9 mouse cellular contexts compared by ENCODE assay signal in genomic region chr10:126986541-126986961, GRCm38 (mm10). TPM values are rescaled to one million over a fixed set of nuclear protein-coding genes. Genes with fewer than 3 reads are reported as not detected.
A peak's percentile ranks its signal among the peaks of the same experiment; 100 is the strongest.
DNase-seq lines count a peak whose midpoint lies in the region; ATAC-seq and TF ChIP-seq lines count a peak whose summit lies in the region.
"Had no signal": no experiment of that assay in that cellular context is flagged by ENCODE, and none has a peak within 500 bp of the region (broad histone marks: within the 10 kb centered on the region; RNA-seq: fewer than 3 reads in every experiment).

No protein-coding gene starts in this region.

- H3K27ac ChIP-seq in forebrain, embryonic 13.5 days, result peak overlapping the region; percentile 79
- peak overlapping the region; percentile 82 for H3K27ac ChIP-seq in heart, postnatal 0 days (ENCODE audit: low read depth)
- peak overlapping the region; percentile 32 for H3K27ac ChIP-seq in liver, postnatal 0 days (ENCODE audit: low read depth)
- H3K27ac ChIP-seq in olfactory bulb, adult 2 months (ENCODE audit: insufficient read depth, low read depth, low read length), result peak overlapping the region; percentile 49

- TF ChIP-seq POLR2A in olfactory bulb, adult 2 months (IDR thresholded peaks at IDR 0.05; ENCODE audit: insufficient read depth, low read depth, low read length), result no peak

- peak overlapping the region; percentile 56 for H3K9ac ChIP-seq in forebrain, embryonic 13.5 days
- no peak overlapping the region for H3K9ac ChIP-seq in heart, postnatal 0 days (replicated peaks; ENCODE audit: low read depth, low read length)
- 0 out of 2 replicates have a peak overlapping the region, but pooled peaks have one; percentile 9 for H3K9ac ChIP-seq in liver, postnatal 0 days (replicated peaks)

- WGBS in forebrain, embryonic 13.5 days, result 42% methylated on average over 4 of the region's 4 CpGs
- WGBS in heart, postnatal 0 days, result 14% methylated on average over 4 of the region's 4 CpGs
- 54% methylated on average over 4 of the region's 4 CpGs for WGBS in liver, postnatal 0 days (ENCODE audit: insufficient replicate concordance)
- WGBS in olfactory bulb, adult 2 months, result 10% methylated on average over 4 of the region's 4 CpGs

- H3K4me3 ChIP-seq in forebrain, embryonic 13.5 days, result no peak overlapping the region
- H3K4me3 ChIP-seq in heart, postnatal 0 days (ENCODE audit: low read depth, low read length), result no peak overlapping the region
- no peak overlapping the region for H3K4me3 ChIP-seq in liver, postnatal 0 days (ENCODE audit: low read depth, low read length)
- peak overlapping the region; percentile 10; the same call in 1 of the 2 replicates for H3K4me3 ChIP-seq in olfactory bulb, adult 2 months (ENCODE audit: insufficient read depth, low read depth, low read length)

- peak; percentile 59; the same call in 1 of the 2 replicates for TF ChIP-seq EP300 in heart, postnatal 0 days (IDR thresholded peaks at IDR 0.05; ENCODE audit: low read depth)
- no peak for TF ChIP-seq EP300 in liver, postnatal 0 days (IDR thresholded peaks at IDR 0.05; ENCODE audit: low read depth)

- no peaks in the 10 kb centered on the region for H3K27me3 ChIP-seq in forebrain, embryonic 13.5 days
- no peaks in the 10 kb centered on the region for H3K27me3 ChIP-seq in heart, postnatal 0 days (ENCODE audit: control insufficient read depth, insufficient read depth, low read length)
- no peaks in the 10 kb centered on the region for H3K27me3 ChIP-seq in liver, postnatal 0 days (ENCODE audit: insufficient read depth, low read length)

- peak; percentile 50; the same call in 1 of the 2 replicates for ATAC-seq in forebrain, embryonic 13.5 days
- ATAC-seq in heart, postnatal 0 days (ENCODE audit: insufficient read depth, low read depth), result peak; percentile 83
- ATAC-seq in liver, postnatal 0 days, result peak; percentile 48
- no peak for ATAC-seq in erythroid progenitor cell, adult 5-6 weeks (replicated peaks; ENCODE audit: low FRiP score, poor library complexity, severe bottlenecking)

- peak overlapping the region; percentile 10; the same call in 1 of the 2 replicates for H3K4me2 ChIP-seq in forebrain, embryonic 13.5 days
- peak overlapping the region; percentile 46 for H3K4me2 ChIP-seq in heart, postnatal 0 days (ENCODE audit: low read depth, low read length)
- H3K4me2 ChIP-seq in liver, postnatal 0 days (ENCODE audit: low read depth, low read length), result no peak overlapping the region

- peaks cover 86% of the 10 kb centered on the region for H3K4me1 ChIP-seq in forebrain, embryonic 13.5 days
- peaks cover 84% of the 10 kb centered on the region for H3K4me1 ChIP-seq in heart, postnatal 0 days (ENCODE audit: control insufficient read depth, insufficient read depth)
- H3K4me1 ChIP-seq in liver, postnatal 0 days (ENCODE audit: insufficient read depth), result peaks cover 70% of the 10 kb centered on the region
- H3K4me1 ChIP-seq in olfactory bulb, adult 2 months (ENCODE audit: control insufficient read depth, insufficient read depth, low read length), result peaks cover 84% of the 10 kb centered on the region

- no peak for TF ChIP-seq CTCF in heart, postnatal 0 days (IDR thresholded peaks at IDR 0.05; ENCODE audit: low read depth)
- no peak for TF ChIP-seq CTCF in liver, postnatal 0 days (IDR thresholded peaks at IDR 0.05; ENCODE audit: low read depth)
- no peak for TF ChIP-seq CTCF in olfactory bulb, adult 2 months (IDR thresholded peaks at IDR 0.05; ENCODE audit: insufficient read depth, low read depth, low read length)

- peaks cover 5% of the 10 kb centered on the region; the same call in 1 of the 2 replicates for H3K36me3 ChIP-seq in forebrain, embryonic 13.5 days (ENCODE audit: poor library complexity, severe bottlenecking)
- peaks cover 4% of the 10 kb centered on the region for H3K36me3 ChIP-seq in heart, postnatal 0 days (replicated peaks; ENCODE audit: control insufficient read depth, insufficient read depth, low read length)
- peaks cover 3% of the 10 kb centered on the region; the same call in 1 of the 2 replicates for H3K36me3 ChIP-seq in liver, postnatal 0 days (replicated peaks; ENCODE audit: insufficient read depth, low read length)

- DNase-seq in spleen, postnatal 36 days (ENCODE audit: low spot score in 2 of 2), result peak; percentile 37 to 46
- no peak for DNase-seq in spleen, adult 12 weeks (ENCODE audit: low spot score)
- DNase-seq in heart, postnatal 0 days (ENCODE audit: low spot score), result peak; percentile 93
- peak; percentile 91 to 94 for DNase-seq in kidney, postnatal 4 days
- DNase-seq in liver, postnatal 0 days, result peak; percentile 57

- H3K9me3 ChIP-seq in forebrain, embryonic 13.5 days (replicated peaks), result no peaks in the 10 kb centered on the region
- no peaks in the 10 kb centered on the region for H3K9me3 ChIP-seq in heart, postnatal 0 days (replicated peaks; ENCODE audit: control insufficient read depth, low read length)
- no peaks in the 10 kb centered on the region for H3K9me3 ChIP-seq in liver, postnatal 0 days (ENCODE audit: low read length)
- H3K9me3 ChIP-seq: G1E had no signal

RNA-seq across cellular contexts. Expression of gene Ctdsp2, which starts 8.0 kb away (rescaled TPM):
- polyA plus RNA-seq in forebrain, embryonic 13.5 days (2015; fragmentation: Nextera tagmentation; extraction: Ambion mirVana), result 27.8 and 30.9 TPM in 2 replicates
- total RNA-seq in heart, postnatal 0 days (2014; rRNA removed; ENCODE audit: low replicate concordance), result 137 and 155 TPM in 2 replicates
- 26.4 and 27.4 TPM in 2 replicates for polyA plus RNA-seq in heart, postnatal 0 days (2015; fragmentation: Nextera tagmentation; extraction: Ambion mirVana)
- 10.7 and 11.4 TPM in 2 replicates for polyA plus RNA-seq in liver, postnatal 0 days (2015; fragmentation: Nextera tagmentation; extraction: Ambion mirVana)
- polyA plus RNA-seq in olfactory bulb, adult 2 months (2012; ENCODE audit: insufficient read depth, insufficient read length, low replicate concordance, missing spikeins), result not detected in 2 replicates
- 18.0 and 19.7 TPM in 2 replicates for total RNA-seq in erythroid progenitor cell, adult 5-6 weeks (2015; ENCODE audit: low replicate concordance)
- 8.5 and 10.3 TPM in 2 replicates for total RNA-seq in erythroid progenitor cell, adult 5-6 weeks (2017; ENCODE audit: low replicate concordance)

RNA-seq across cellular contexts. Expression of gene Avil, which starts 14.0 kb away (rescaled TPM):
- 0.15 and 0.19 TPM in 2 replicates for polyA plus RNA-seq in forebrain, embryonic 13.5 days (2015; fragmentation: Nextera tagmentation; extraction: Ambion mirVana)
- 0.04 and 1.9 TPM in 2 replicates for total RNA-seq in heart, postnatal 0 days (2014; rRNA removed; ENCODE audit: low replicate concordance)
- 0.07 and 0.11 TPM in 2 replicates for polyA plus RNA-seq in heart, postnatal 0 days (2015; fragmentation: Nextera tagmentation; extraction: Ambion mirVana)
- 0.04 TPM in 1 of 2 replicates, not detected in the other for polyA plus RNA-seq in liver, postnatal 0 days (2015; fragmentation: Nextera tagmentation; extraction: Ambion mirVana)
- not detected in 2 replicates for polyA plus RNA-seq in olfactory bulb, adult 2 months (2012; ENCODE audit: insufficient read depth, insufficient read length, low replicate concordance, missing spikeins)
- not detected in 2 replicates for total RNA-seq in erythroid progenitor cell, adult 5-6 weeks (2015; ENCODE audit: low replicate concordance)
- total RNA-seq in erythroid progenitor cell, adult 5-6 weeks (2017; ENCODE audit: low replicate concordance), result not detected in 2 replicates
- polyA plus RNA-seq: G1E had no signal

RNA-seq across cellular contexts. Expression of gene Tsfm, which starts 44.1 kb away (rescaled TPM):
- 74.7 and 78.4 TPM in 2 replicates for polyA plus RNA-seq in forebrain, embryonic 13.5 days (2015; fragmentation: Nextera tagmentation; extraction: Ambion mirVana)
- total RNA-seq in heart, postnatal 0 days (2014; rRNA removed; ENCODE audit: low replicate concordance), result 81.3 and 82.5 TPM in 2 replicates
- polyA plus RNA-seq in heart, postnatal 0 days (2015; fragmentation: Nextera tagmentation; extraction: Ambion mirVana), result 94.6 and 96.8 TPM in 2 replicates
- polyA plus RNA-seq in liver, postnatal 0 days (2015; fragmentation: Nextera tagmentation; extraction: Ambion mirVana), result 37.7 and 38.4 TPM in 2 replicates
- not detected in 2 replicates for polyA plus RNA-seq in olfactory bulb, adult 2 months (2012; ENCODE audit: insufficient read depth, insufficient read length, low replicate concordance, missing spikeins)
- total RNA-seq in erythroid progenitor cell, adult 5-6 weeks (2015; ENCODE audit: low replicate concordance), result 12.6 and 14.4 TPM in 2 replicates
- total RNA-seq in erythroid progenitor cell, adult 5-6 weeks (2017; ENCODE audit: low replicate concordance), result 4.2 and 6.5 TPM in 2 replicates

RNA-seq across cellular contexts. Expression of gene Mettl1, which starts 54.7 kb away (rescaled TPM):
- 29.3 and 30.0 TPM in 2 replicates for polyA plus RNA-seq in forebrain, embryonic 13.5 days (2015; fragmentation: Nextera tagmentation; extraction: Ambion mirVana)
- total RNA-seq in heart, postnatal 0 days (2014; rRNA removed; ENCODE audit: low replicate concordance), result 9.2 and 16.2 TPM in 2 replicates
- polyA plus RNA-seq in heart, postnatal 0 days (2015; fragmentation: Nextera tagmentation; extraction: Ambion mirVana), result 19.6 and 20.6 TPM in 2 replicates
- 14.9 and 15.0 TPM in 2 replicates for polyA plus RNA-seq in liver, postnatal 0 days (2015; fragmentation: Nextera tagmentation; extraction: Ambion mirVana)
- not detected in 2 replicates for polyA plus RNA-seq in olfactory bulb, adult 2 months (2012; ENCODE audit: insufficient read depth, insufficient read length, low replicate concordance, missing spikeins)
- total RNA-seq in erythroid progenitor cell, adult 5-6 weeks (2015; ENCODE audit: low replicate concordance), result 3.4 and 6.5 TPM in 2 replicates
- total RNA-seq in erythroid progenitor cell, adult 5-6 weeks (2017; ENCODE audit: low replicate concordance), result 0.23 and 1.9 TPM in 2 replicates

RNA-seq across cellular contexts. Expression of gene Eef1akmt3, which starts 54.8 kb away (rescaled TPM):
- 0.08 and 0.14 TPM in 2 replicates for polyA plus RNA-seq in forebrain, embryonic 13.5 days (2015; fragmentation: Nextera tagmentation; extraction: Ambion mirVana)
- total RNA-seq in heart, postnatal 0 days (2014; rRNA removed; ENCODE audit: low replicate concordance), result not detected in 2 replicates
- polyA plus RNA-seq in heart, postnatal 0 days (2015; fragmentation: Nextera tagmentation; extraction: Ambion mirVana), result 0.04 and 0.18 TPM in 2 replicates
- polyA plus RNA-seq in liver, postnatal 0 days (2015; fragmentation: Nextera tagmentation; extraction: Ambion mirVana), result 0.05 and 0.07 TPM in 2 replicates
- polyA plus RNA-seq in olfactory bulb, adult 2 months (2012; ENCODE audit: insufficient read depth, insufficient read length, low replicate concordance, missing spikeins), result not detected in 2 replicates
- total RNA-seq in erythroid progenitor cell, adult 5-6 weeks (2015; ENCODE audit: low replicate concordance), result not detected in 2 replicates
- total RNA-seq in erythroid progenitor cell, adult 5-6 weeks (2017; ENCODE audit: low replicate concordance), result not detected in 2 replicates

Comparison
In these comparisons a context has a peak if more than half of its experiments do, and no peak if none do; other contexts are left out.
1. H3K27ac ChIP-seq: peak in every context shown above with its lines; median percentile 82 in heart, postnatal 0 days; 79 in forebrain, embryonic 13.5 days; 49 in olfactory bulb, adult 2 months; 32 in liver, postnatal 0 days.